Mouse (Mus musculus): Measurements from ENCODE around the gene Nt5dc2.

The Nt5dc2 gene

GRCm38 (mm10) chr14:31134015-31135000, 3.5 kb downstream of the Nt5dc2 start:
- DNase-seq (ENCODE audit: low read depth, low spot score) = no peak

GRCm38 (mm10) chr14:31135495-31136410, 4.9 kb downstream of the Nt5dc2 start:
- DNase-seq (ENCODE audit: low read depth, low spot score) = no peak

DNA sequence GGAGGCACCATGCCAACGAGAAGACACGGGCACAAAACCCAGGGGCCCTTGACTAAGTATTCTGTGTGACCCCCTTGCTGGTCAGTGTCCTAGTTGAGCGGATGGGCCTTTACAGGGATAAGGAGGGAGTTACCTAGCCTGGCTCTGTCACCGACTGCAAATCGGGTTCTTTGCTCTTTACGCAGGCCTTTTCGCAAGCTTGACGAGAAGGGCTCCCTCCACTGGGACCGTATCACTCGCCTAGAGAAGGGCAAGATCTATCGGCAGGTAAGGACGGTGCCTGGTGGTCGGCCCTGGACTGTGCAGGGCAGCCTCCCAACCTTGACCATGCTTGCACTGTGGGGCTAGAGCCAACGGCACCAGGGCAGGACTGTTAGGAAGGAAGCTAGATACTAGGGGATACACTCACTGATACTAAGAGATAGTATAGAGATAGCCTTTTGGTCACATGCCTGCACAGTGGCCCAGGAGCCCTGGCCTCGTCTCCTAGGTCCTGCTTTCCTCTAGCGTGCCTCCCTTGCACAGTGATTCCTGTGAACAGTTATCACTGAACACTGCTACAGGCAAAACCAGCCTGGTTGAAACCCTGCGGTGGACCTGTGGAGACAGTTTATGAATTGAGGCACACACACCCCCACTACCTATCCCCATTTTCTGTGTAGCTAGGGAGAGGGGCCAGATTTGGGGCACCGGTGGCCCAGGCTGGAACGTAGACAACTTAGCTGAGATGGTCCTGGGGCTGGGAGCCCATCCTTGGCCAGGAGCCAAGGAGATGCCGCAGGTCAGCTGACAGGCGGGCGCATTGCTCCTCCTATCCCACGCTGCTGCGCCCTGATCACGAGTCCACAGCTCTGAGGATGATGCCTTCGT, 5.8 kb downstream of the Nt5dc2 start:
- no peak for DNase-seq (ENCODE audit: low read depth, low spot score)

DNA sequence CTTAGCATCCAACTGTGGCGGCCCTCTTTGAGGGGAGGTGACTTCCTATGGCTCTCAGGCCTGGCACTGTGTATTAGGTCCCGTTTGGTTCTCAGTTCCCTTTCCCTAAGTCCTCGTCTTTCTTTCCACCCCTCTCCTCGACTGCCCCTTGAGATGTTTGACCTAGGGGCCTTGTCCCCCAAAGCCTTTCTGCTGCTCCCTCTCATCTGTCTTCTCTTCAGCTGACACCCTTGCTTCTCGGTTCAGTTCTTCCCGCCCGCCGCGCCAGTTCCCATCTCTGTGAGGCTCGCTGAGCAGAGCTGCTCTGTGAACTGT, 6.4 kb downstream of the Nt5dc2 start:
- DNase-seq (ENCODE audit: low read depth, low spot score) = no peak

DNA sequence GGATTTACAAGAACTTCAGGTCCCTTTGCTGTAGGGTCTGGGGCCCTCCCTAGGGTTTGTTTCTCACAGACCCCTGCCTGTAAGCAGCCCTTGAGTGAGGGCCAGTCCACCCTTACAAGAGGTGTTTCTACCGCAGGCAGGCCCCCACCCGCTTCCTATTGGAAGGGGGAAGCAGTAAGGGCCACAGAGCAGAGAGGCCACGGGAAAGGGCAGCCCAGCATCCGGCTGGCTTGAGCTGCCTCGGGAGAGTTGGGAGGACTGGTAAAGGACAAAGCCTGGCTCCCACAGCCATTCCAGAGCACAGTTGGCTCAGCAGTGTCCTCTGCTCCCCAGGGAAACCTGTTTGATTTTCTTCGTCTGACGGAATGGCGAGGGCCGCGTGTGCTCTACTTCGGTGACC, 6.9 kb downstream of the Nt5dc2 start:
- no peak for DNase-seq (ENCODE audit: low read depth, low spot score)

DNA sequence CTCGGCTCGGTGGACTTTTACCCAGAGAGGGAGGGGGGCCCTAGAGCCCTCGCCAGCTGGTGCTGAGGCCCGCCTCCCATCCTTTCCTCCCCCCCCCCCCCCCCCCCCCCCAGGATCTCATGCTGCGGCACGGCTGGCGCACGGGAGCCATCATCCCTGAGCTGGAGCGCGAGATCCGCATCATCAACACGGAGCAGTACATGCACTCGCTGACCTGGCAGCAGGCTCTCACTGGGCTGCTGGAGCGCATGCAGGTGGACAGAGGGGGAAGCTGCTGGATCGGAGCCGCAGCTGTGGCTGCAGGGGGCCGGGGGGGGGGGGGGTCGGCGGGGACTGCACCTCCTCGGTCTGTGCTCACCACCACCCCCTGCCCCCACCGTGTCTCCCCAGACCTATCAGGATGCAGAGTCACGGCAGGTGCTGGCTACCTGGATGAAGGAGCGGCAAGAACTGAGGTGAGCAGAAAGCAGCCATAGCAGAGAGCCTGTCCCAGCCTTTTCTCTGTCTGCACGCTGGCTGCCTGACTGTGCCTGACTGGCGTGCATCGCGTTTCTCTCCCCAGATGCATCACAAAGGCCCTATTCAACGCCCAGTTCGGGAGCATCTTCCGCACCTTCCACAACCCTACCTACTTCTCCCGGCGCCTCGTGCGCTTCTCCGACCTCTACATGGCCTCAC, 7.5 kb downstream of the Nt5dc2 start:
- no peak for DNase-seq (ENCODE audit: low read depth, low spot score)

GRCm38 (mm10) chr14:31138897-31139429, 8.1 kb downstream of the Nt5dc2 start:
- DNase-seq (ENCODE audit: low read depth, low spot score) = no peak

DNA sequence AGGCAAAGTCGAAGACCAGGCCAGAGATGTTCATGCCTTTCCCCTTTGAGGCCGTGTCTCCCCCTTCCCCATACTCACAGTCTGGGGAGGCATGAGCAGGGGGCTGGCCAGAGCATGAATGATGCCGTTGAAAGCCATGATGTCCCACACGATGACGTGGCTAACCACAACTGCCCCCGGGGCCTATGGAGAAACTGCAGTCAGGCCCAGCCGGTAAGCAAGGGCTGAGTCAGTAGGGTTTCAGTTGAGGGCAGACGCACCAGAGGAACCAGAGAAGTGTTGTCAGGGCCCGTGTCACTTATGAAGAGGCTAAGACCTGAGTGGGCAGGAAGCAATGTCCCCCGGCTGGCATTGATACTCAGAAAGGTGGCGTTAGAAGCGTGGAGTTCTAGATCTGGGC, 8.8 kb downstream of the Nt5dc2 start:
- no peak for DNase-seq (ENCODE audit: low read depth, low spot score)

DNA sequence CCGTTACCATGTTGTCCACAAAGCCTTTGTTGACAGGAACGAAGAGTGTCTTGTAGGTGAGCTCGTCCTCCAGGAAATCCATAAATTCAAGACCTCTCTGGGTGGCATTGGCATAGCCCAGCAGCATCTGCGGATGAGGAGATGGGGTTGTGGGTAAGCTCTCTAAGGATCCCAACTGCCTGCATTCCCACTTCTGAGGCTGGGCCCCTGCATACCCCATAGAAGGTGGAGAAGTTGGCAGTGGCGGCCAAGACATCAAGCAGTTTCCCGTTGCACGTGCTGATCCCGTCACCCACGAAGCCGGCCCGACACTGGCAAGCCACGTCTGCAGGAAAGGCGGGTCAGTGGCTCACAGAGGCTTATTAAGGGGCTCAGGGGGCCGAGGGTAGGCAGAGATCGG, 9.3 kb downstream of the Nt5dc2 start:
- DNase-seq (ENCODE audit: low read depth, low spot score) = no peak

DNA sequence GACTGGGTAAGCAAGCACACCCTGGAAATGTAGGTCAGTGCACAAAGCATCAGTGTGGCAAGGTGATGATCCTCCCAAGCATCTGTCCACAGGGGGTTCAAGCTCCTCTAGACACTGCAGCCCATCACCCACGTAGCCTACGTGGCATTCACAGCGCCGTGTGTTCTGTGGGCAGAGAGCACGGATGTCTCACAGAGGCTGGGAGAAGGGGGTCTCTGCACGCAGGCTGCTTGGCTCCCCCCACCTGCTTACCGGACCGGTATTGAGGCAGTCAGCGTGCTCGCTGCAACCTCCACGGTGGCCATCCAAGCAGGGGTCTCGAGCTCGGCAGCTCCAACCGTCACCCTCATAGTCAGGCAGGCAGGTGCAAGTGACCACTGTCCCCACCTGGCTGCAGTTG, 10.2 kb downstream of the Nt5dc2 start:
- no peak for DNase-seq (ENCODE audit: low read depth, low spot score)

DNA sequence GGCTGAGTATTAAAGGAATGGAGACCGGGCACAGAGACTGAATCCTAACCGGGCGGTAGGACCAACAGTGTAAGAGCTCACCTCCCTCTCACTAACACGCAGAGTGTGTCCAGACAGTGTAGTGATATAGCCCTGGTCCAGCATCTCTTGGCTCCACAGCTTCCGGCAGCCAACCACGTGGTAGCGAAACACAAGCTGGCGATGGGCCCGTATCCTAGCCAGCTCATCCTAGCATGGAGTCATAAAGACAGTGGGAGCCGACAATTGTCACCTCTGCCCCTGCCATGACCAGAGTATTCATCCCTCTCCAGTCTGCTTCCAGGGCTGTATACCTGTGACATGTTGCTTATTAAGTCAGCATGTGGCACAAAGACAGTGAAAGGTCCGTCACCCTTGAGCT, 14.8 kb downstream of the Nt5dc2 start:
- DNase-seq (ENCODE audit: low read depth, low spot score) = no peak

- DNase-seq (ENCODE audit: low read depth, low spot score) = no peak
Observed at GRCm38 (mm10) chr14:31160196-31161150, 29.6 kb downstream of the Nt5dc2 start.

DNA sequence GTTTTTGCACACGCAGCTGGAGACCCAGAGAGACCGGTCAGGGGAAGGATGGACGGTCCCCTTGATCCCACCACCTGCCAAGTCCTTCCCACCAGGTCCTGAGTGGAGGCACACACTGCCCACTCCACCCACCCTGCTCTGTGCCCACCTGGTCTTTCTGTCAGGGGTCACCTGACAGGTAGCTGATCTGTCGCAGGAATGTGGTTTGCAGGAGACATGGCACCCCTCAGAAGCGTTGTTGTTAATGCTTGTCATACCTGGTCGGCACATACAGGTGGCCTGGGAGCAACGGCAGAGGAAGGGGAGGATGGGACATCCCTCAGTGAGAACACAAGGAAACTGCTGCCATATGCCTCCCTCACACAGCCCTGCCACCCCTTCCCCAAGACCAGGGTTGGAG, 30.3 kb downstream of the Nt5dc2 start:
- no peak for DNase-seq (ENCODE audit: low read depth, low spot score)

GRCm38 (mm10) chr14:31161638-31162037, 30.8 kb downstream of the Nt5dc2 start:
- no peak for DNase-seq (ENCODE audit: low read depth, low spot score)

DNA sequence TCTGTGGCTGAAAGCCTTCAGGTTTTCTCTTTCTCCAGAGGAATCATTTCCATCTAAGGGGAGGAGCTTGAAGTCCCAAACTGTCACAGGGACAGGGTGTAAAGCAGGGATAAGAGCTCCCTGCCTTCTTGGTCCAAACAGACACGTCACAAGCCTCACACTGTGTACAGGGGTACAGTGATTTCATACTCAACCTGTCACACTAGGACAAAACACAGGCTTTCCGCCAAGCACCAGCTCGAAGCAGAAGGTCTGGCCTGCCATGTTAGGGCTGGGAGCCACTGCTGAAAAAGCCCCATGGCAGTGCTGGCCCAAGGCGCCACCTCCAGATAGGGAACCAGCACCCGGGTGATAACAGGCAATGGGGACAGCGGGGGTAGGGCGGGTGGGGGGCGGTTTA, 33.2 kb downstream of the Nt5dc2 start:
- DNase-seq (ENCODE audit: low read depth, low spot score) = no peak

DNA sequence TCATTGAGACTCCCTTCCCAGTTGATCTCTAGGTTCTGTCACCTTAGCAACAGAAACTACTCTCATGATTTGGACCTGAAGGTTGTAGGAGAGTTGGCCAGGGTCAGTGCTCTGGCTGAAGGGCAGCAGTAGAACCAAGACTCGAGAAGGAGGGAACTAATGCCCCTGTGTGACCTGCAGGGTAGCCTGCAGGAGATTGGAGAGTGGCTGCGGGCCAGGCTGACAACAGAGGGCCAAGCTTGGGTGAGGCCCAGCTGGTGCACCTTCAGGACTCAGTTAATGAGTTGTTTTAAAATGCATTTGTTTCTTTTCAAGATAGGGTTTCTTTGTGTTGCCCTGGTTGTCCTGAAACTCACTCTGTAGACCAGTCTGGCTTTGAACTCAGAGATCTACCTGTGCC, 34.2 kb downstream of the Nt5dc2 start:
- DNase-seq (ENCODE audit: low read depth, low spot score) = no peak

- no peak for DNase-seq (ENCODE audit: low read depth, low spot score)
Observed at GRCm38 (mm10) chr14:31165458-31165857, 34.6 kb downstream of the Nt5dc2 start.

GRCm38 (mm10) chr14:31165991-31166630, 35.3 kb downstream of the Nt5dc2 start:
- DNase-seq (ENCODE audit: low read depth, low spot score) = no peak

DNA sequence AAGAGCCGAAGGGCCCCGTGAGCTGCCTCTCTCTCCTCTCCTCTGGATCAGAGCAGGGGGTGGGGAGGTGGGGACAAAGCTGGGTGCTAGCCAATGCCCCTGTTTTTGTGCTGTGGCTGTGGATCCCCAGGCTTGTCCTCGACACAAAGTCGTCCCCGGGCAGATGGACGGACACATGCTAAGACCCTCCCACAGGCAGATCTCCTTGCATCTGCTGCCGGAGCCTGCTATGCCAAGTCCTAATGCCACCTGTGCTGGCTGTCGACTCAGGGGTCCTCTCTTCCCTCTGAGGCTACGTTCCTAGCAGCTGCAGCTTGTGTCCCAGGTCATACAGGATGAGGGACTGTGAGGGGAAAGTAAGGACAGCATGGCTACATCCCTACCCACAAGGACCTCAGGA, 36.0 kb downstream of the Nt5dc2 start:
- DNase-seq (ENCODE audit: low read depth, low spot score) = no peak
